Mouse (Mus musculus): Measurements from ENCODE around the gene Ttll10. TPM values are rescaled to one million over a fixed set of nuclear protein-coding genes. Genes with fewer than 3 reads are reported as not detected.
A peak's percentile ranks its signal among the peaks of the same experiment; 100 is the strongest.

Ttll10 gene
- 5.8 and 7.2 TPM in 2 replicates for polyA plus RNA-seq (2012; rRNA removed)

- peaks cover 4% of the 10 kb centered on the region; the same call in 1 of the 2 replicates for H3K4me1 ChIP-seq (ENCODE audit: control insufficient read depth, insufficient read depth, low read length)
- H3K4me3 ChIP-seq (replicated peaks; ENCODE audit: extremely low read depth, low read depth, low read length), result peak within 1 kb of the TSS; percentile 70
- no peak for DNase-seq
- WGBS, result 46% methylated on average over 5 of the region's 5 CpGs
- TF ChIP-seq POLR2A (IDR thresholded peaks at IDR 0.05; ENCODE audit: borderline replicate concordance, extremely low read depth, low read depth, low read length) (peak; percentile 66; the same call in 1 of the 2 replicates), CTCF (IDR thresholded peaks at IDR 0.05; ENCODE audit: insufficient read depth, low read length) (no peak)
Observed at GRCm38 (mm10) chr4:156059261-156059660, at the start of gene Ttll10. Ttll10 (minus strand) TSS chr4:156059414.

- no peak for DNase-seq
- H3K4me1 ChIP-seq (ENCODE audit: control insufficient read depth, insufficient read depth, low read length), result no peaks in the 10 kb centered on the region
- TF ChIP-seq CTCF (IDR thresholded peaks at IDR 0.05; ENCODE audit: insufficient read depth, low read length), result no peak
- no peak for TF ChIP-seq POLR2A (IDR thresholded peaks at IDR 0.05; ENCODE audit: borderline replicate concordance, extremely low read depth, low read depth, low read length)
- WGBS, result 74% methylated on average over 4 of the region's 4 CpGs
- no peak overlapping the region for H3K4me3 ChIP-seq (replicated peaks; ENCODE audit: extremely low read depth, low read depth, low read length)
Observed at GRCm38 (mm10) chr4:156103342-156103741, 44.1 kb upstream of the Ttll10 start.

- TF ChIP-seq POLR2A (IDR thresholded peaks at IDR 0.05; ENCODE audit: borderline replicate concordance, extremely low read depth, low read depth, low read length) (no peak), CTCF (IDR thresholded peaks at IDR 0.05; ENCODE audit: insufficient read depth, low read length) (no peak)
- no peak overlapping the region for H3K4me3 ChIP-seq (replicated peaks; ENCODE audit: extremely low read depth, low read depth, low read length)
- no peak for DNase-seq
- WGBS, result 36% methylated on average over 3 of the region's 3 CpGs
- H3K4me1 ChIP-seq (ENCODE audit: control insufficient read depth, insufficient read depth, low read length), result no peaks in the 10 kb centered on the region
Observed at GRCm38 (mm10) chr4:156101481-156101903, 42.3 kb upstream of the Ttll10 start.

- no peak for TF ChIP-seq CTCF (IDR thresholded peaks at IDR 0.05; ENCODE audit: insufficient read depth, low read length)
- TF ChIP-seq POLR2A (IDR thresholded peaks at IDR 0.05; ENCODE audit: borderline replicate concordance, extremely low read depth, low read depth, low read length), result no peak
- DNase-seq, result no peak
- WGBS, result 47% methylated on average over 5 of the region's 5 CpGs
- Histone ChIP-seq H3K4me1 (ENCODE audit: control insufficient read depth, insufficient read depth, low read length) (no peaks in the 10 kb centered on the region), H3K4me3 (replicated peaks; ENCODE audit: extremely low read depth, low read depth, low read length) (no peak overlapping the region)
Observed at GRCm38 (mm10) chr4:156100501-156100900, 41.3 kb upstream of the Ttll10 start.

DNA sequence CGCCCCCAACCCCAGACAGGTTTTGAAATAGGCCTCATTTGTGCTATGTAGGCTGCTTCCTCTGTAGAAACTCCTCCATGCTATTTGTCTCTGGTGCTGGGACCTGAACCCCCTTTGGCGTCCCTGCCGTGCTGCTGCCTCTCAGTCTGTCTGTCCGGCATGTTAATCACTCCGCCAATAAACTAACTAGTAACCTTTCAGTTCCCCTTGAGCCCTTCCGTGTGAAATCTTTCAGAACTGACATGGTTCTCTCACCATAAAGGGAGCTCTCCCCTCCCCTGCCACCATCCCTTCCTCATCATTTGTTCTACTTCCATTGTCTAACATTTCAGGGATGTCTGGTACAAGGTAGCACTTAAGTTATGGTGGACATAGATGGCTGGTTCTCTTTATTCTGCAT lies 40.2 kb upstream of the Ttll10 start:
- DNase-seq, result no peak
- TF ChIP-seq CTCF (IDR thresholded peaks at IDR 0.05; ENCODE audit: insufficient read depth, low read length) (no peak), POLR2A (IDR thresholded peaks at IDR 0.05; ENCODE audit: borderline replicate concordance, extremely low read depth, low read depth, low read length) (no peak)
- WGBS, result 71% methylated on average over 6 of the region's 6 CpGs
- Histone ChIP-seq H3K4me3 (replicated peaks; ENCODE audit: extremely low read depth, low read depth, low read length) (no peak overlapping the region), H3K4me1 (ENCODE audit: control insufficient read depth, insufficient read depth, low read length) (no peaks in the 10 kb centered on the region)

GRCm38 (mm10) chr4:156097770-156098366 lies 38.7 kb upstream of the Ttll10 start:
- no peaks in the 10 kb centered on the region for H3K4me1 ChIP-seq (ENCODE audit: control insufficient read depth, insufficient read depth, low read length)
- WGBS, result 60% methylated on average over 9 of the region's 9 CpGs
- no peak overlapping the region for H3K4me3 ChIP-seq (replicated peaks; ENCODE audit: extremely low read depth, low read depth, low read length)
- TF ChIP-seq POLR2A (IDR thresholded peaks at IDR 0.05; ENCODE audit: borderline replicate concordance, extremely low read depth, low read depth, low read length), result no peak
- TF ChIP-seq CTCF (IDR thresholded peaks at IDR 0.05; ENCODE audit: insufficient read depth, low read length), result no peak
- DNase-seq, result no peak

DNA sequence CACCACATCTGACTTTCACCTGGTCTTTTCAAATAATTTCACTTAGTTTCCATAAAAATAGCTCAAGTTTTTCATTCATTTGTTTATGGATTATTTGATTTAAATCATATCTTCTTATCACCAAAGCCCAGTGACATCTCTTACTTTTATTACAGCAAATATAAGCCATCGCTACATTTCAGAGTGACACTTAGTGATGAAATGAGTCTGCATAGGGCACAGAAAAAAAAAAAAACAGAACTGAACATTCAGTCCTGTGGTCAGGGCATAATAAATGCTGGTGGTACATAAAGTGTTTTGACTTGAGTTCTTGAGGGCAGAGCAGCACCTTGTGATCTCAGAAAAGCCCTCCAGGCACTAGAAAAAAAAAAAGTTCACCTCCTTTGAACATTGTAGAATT lies 37.0 kb upstream of the Ttll10 start:
- H3K4me1 ChIP-seq (ENCODE audit: control insufficient read depth, insufficient read depth, low read length), result no peaks in the 10 kb centered on the region
- H3K4me3 ChIP-seq (replicated peaks; ENCODE audit: extremely low read depth, low read depth, low read length), result no peak overlapping the region
- WGBS, result 98% methylated on average over 1 of the region's 1 CpGs
- TF ChIP-seq POLR2A (IDR thresholded peaks at IDR 0.05; ENCODE audit: borderline replicate concordance, extremely low read depth, low read depth, low read length), result no peak
- no peak for TF ChIP-seq CTCF (IDR thresholded peaks at IDR 0.05; ENCODE audit: insufficient read depth, low read length)
- no peak for DNase-seq

- TF ChIP-seq CTCF (IDR thresholded peaks at IDR 0.05; ENCODE audit: insufficient read depth, low read length) (no peak), POLR2A (IDR thresholded peaks at IDR 0.05; ENCODE audit: borderline replicate concordance, extremely low read depth, low read depth, low read length) (no peak)
- no peak for DNase-seq
- WGBS, result 61% methylated on average over 5 of the region's 5 CpGs
- H3K4me1 ChIP-seq (ENCODE audit: control insufficient read depth, insufficient read depth, low read length), result no peaks in the 10 kb centered on the region
- H3K4me3 ChIP-seq (replicated peaks; ENCODE audit: extremely low read depth, low read depth, low read length), result no peak overlapping the region
Observed at GRCm38 (mm10) chr4:156093758-156094157, 34.5 kb upstream of the Ttll10 start.

DNA sequence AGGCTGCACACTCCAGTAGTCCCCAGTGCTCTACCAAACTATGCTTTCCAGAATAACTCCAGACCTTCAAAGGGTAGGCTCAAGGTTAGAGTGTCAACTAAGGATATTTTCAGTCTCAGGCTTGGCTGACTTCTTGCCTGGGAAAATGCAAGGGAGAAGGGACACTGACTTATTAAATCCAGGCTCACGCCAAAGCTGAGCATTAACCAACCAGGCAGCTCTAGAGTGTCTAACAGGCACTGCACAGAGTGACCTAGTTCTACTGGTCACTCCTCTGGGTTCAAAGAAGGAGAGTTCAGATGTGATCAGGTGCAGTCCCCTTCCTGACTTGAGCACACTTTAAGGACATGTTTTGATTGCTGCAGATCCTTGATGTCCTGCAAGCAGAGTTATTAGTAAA lies 33.6 kb upstream of the Ttll10 start:
- TF ChIP-seq CTCF (IDR thresholded peaks at IDR 0.05; ENCODE audit: insufficient read depth, low read length) (no peak), POLR2A (IDR thresholded peaks at IDR 0.05; ENCODE audit: borderline replicate concordance, extremely low read depth, low read depth, low read length) (no peak)
- no peak for DNase-seq
- Histone ChIP-seq H3K4me1 (ENCODE audit: control insufficient read depth, insufficient read depth, low read length) (no peaks in the 10 kb centered on the region), H3K4me3 (replicated peaks; ENCODE audit: extremely low read depth, low read depth, low read length) (no peak overlapping the region)
- WGBS, result 82% methylated on average over 1 of the region's 1 CpGs

DNA sequence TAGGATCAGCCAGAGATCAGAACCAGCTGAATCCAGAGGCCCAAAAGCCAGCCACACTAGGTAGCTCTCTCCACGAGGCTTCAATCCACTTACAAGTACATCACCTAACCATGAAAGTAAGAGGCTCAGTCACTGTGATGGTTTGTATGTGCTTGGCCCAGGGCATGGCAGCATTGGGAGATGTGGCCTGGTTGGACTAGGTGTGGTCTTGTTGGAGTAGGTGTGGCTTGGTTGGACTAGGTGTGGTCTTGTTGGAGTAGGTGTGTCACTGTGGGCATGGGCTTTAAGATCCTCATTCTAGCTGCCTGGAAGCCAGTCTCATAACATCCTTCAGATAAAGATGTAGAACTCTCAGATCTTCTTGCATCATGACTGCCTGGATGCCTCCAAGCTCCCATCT lies 32.0 kb upstream of the Ttll10 start:
- no peak for DNase-seq
- no peak for TF ChIP-seq POLR2A (IDR thresholded peaks at IDR 0.05; ENCODE audit: borderline replicate concordance, extremely low read depth, low read depth, low read length)
- TF ChIP-seq CTCF (IDR thresholded peaks at IDR 0.05; ENCODE audit: insufficient read depth, low read length), result no peak
- no peaks in the 10 kb centered on the region for H3K4me1 ChIP-seq (ENCODE audit: control insufficient read depth, insufficient read depth, low read length)
- H3K4me3 ChIP-seq (replicated peaks; ENCODE audit: extremely low read depth, low read depth, low read length), result no peak overlapping the region
- 57% methylated on average over 1 of the region's 1 CpGs for WGBS

All from lung, adult 2 months (tissue).